Mouse (Mus musculus) spleen, adult 18-20 months (tissue): Measurements from ENCODE around the gene Capn8.
"Not testable (repeated sequence)": the region's sequence is repeated elsewhere in the genome, so short reads cannot be mapped to it uniquely, and the experiment has no call there.

Source experiments
- DNase-seq, 2 experiments: peaks; one replicate each; pipeline ENCODE4 v3.0.0; 2022; ENCODE audit warnings: mixed read lengths in 2 of 2

Gene Capn8

DNA sequence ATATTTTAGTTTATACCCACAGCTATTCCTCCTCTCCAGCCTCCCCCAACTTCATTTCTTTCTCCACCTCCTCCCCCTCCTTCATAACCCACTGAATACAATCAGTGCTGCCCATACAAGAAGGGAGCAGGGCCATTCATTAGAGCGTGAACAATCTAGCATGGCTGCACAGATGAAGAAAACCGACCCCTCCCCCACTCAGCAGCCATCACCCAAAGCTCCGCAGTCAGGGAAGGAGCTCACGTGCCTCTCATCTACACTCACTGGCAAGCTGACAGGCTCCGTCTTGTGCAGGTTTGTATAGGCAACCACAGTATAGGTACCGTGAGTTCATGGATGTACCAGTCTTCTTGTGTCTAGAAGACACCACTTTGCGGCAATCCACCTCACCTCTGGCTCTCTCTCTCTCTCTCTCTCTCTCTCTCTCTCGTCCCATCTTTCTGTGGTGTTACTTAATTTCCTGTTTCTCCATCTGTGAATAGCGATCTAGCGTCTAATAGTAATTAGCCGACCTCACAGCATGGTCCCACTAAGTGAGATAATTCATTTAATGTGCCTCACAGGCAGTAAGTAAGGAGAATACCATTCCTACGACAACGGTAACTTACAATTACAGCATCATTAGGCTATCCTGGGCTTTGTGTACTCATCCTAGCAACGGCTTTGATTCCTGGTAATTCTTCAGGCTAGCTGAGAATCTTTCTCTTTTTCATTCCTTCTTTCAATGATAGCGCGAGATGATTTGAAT lies 53.6 kb downstream of the Capn8 start:
- no peak for DNase-seq

- no peak for DNase-seq
These were observed 55.7 kb downstream of the Capn8 start for GRCm38 (mm10) chr1:182620470-182620869.

DNA sequence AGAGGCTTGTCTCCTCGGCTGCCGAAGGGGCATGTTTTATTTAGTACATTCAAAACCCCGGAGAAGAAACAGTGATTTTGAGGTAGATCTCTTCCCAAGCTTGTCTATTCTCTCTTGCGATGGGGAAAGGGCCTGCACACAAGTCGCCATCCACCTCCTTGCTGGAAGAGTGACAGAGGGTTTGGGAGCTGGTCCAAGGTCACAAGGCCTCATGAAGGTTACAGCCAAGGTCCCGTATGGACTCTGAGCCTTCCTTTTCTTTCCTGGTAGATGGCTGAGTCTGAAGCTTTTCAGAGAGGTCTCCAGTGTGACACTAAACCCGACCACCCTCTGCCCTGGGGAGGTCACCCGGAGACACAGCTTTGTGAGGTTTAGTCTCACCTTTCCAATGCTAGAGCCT lies 56.4 kb downstream of the Capn8 start:
- no peak for DNase-seq

DNA sequence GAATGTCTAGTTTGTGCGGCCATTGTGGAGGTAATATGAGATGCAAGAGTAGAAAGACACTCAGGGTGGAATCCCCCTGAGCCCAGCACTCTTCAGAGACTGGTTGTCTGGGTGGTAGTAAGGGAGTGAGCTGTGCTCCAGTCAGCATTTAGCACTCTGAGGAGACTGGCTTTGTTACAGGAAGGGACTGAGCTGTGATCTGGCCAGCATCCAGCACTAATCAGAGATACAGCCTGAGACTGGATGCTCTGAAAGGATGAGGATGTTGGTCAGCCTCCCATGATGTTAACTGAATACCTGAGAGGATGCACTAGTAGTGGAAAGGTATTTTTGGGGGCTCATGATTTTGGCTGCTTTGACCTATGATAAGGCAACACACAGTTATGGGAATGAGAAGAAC lies 61.4 kb downstream of the Capn8 start:
- DNase-seq: no peak

GRCm38 (mm10) chr1:182629228-182629627 lies 64.4 kb downstream of the Capn8 start:
- no peak for DNase-seq

DNA sequence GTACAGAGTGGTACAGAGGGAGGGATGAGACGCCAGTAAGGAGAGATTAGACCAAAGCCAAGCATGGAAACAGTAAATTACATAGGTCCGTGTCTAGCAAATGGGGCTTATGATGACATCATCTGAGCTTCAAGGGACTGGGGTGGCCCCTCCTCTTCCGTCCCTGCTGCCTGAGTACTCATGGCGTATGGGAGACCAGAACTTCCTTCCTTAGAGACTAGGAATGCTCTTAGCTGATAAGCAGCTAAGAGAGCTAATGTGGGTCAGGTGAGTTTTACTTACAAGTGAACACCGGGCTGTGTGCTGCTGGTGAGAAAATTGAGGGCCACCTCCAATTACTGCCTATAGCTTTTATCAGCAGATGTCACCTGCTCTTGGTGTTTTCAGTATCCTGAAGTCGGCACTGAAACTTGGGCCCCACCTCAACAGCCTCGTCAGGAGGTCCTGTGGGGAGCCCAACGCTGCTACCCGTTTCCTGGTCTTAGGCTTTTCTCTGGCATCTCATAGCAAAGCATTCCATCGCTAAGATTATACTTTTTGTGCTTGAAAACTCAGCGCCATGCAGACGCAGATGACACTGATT lies 69.0 kb downstream of the Capn8 start:
- DNase-seq: no peak

- DNase-seq: no peak
These were observed 74.2 kb downstream of the Capn8 start for GRCm38 (mm10) chr1:182639016-182639415.

- DNase-seq: no peak
These were observed 74.6 kb downstream of the Capn8 start for GRCm38 (mm10) chr1:182639456-182639855.

- no peak for DNase-seq
These were observed 75.3 kb downstream of the Capn8 start for GRCm38 (mm10) chr1:182640094-182640493.

- DNase-seq: no peak
These were observed 78.0 kb downstream of the Capn8 start for GRCm38 (mm10) chr1:182642779-182643178.

DNA sequence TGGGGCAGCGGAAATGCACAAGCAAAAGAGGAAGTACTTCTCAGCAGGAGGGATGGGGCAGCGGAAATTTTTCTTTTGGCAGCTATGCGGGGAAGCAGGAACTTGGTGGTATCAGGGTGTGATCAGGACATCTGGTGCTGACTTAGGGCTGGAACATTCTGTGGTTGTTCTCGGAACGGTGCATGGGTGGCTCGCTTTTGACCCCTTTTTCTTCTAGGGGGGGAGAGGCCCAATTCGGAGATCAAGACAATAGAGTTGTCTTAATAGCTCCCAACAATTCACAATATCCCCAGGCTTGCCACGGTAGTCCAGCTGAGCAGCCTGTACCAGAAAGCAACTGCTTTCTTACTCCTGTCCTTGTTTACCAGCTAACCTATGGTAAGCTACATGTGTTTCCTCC lies 79.6 kb downstream of the Capn8 start:
- not testable (repeated sequence) for DNase-seq

GRCm38 (mm10) chr1:182645211-182645668 lies 80.4 kb downstream of the Capn8 start:
- DNase-seq: no peak

- no peak for DNase-seq
These were observed 82.0 kb downstream of the Capn8 start for GRCm38 (mm10) chr1:182646796-182647195.

DNA sequence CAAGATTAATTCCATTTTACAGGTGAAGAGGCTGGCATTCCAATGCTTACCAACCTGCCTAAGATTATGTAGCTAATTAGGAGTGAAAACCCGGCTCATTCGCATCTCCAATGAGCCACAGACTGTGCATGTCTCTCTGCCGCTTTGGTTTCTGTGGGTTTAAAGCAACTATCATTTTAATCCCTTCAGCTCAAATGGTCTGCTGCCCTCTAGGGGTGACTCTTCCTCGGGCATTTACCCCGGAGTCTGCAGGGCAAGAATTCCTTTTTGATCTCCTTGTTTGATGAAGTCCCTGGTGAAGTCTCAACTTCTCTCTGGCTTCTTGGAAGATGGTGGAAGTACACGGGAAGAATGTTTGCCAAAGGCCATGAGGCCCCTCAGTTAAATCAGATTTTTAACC lies 93.0 kb downstream of the Capn8 start:
- DNase-seq: peak in 1 of 2 experiments; percentile 62

DNA sequence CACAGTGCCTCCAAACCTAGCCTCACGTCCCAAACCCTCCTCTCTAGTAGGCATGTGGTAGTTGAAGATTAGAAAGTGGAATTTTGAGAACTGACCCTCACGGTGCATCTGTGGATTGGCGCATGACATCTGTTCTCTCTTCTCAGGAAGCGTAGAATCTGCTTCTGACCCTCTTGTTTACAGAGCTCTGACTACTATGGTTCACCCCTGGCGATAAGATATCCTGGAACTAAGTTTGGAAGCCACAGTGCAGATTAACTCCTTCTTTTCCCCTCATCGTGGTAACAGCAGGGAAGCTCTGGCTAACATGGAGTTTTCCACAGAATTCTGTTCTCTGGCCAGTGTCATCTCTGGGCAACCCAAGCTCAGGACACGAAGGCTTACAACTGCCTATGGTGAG lies 95.6 kb downstream of the Capn8 start:
- DNase-seq: no peak

DNA sequence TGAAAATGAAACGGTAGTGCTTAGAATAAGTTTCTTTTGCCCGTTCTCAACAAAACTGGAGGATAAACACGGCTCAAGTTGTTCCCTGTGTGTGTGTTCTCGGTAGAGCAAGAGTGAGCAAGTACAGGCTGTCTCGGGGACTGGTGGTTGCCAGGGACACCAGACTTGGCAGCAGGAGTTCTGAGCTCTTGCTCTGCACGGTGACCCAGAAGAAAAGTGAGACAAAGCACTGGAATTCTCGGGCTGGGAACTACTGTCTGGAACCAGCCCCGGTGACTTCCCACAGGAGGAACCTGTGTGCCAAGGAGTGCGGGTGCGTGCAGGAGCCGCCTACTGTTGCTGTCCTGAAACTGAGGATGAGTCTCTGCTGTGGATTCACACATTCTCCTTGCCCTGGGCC lies 98.9 kb downstream of the Capn8 start:
- no peak for DNase-seq

DNA sequence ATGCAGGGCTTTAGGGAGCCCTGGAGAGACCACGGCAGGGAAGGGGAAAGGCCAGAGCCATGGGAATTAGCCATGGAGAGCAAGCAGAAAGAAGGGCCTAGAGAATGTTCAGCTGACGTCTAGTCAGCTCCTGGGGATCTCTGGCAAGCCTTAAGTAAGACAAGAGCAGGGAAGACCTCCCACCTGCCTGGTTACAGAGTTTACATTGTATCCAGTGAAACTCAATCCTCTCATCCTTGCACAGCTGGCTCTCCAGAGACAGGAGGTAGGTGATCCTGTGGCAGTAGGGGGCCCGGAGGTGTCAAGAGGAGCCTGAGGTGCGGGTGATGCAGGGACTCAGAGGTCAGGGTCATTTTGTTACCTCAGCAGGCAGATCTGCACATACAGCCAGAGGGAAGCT lies 100.0 kb downstream of the Capn8 start:
- DNase-seq: no peak

- no peak for DNase-seq
These were observed 102.5 kb downstream of the Capn8 start for GRCm38 (mm10) chr1:182667281-182667680.

DNA sequence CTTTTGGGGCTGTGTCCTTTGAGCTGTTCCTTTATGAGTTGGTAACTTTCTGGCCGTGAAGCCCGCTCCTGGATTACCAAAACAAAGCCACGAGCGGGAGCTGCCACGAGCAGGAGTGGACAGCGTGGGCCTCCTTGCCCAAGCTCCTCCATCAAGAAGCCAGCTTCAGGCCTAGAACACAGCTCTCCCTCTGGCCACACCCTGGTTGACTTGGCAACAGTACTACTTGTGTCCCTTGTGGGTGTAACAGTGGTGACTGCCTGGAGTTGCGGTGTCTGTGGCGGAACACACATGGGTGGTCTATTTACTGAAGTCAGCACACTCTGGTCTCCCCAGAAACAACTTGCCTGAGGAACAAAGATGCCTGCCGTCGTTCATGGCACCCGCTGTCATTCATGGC lies 104.9 kb downstream of the Capn8 start:
- no peak for DNase-seq

GRCm38 (mm10) chr1:182670563-182671342 lies 105.9 kb downstream of the Capn8 start:
- DNase-seq: no peak

GRCm38 (mm10) chr1:182671343-182671624 lies 106.5 kb downstream of the Capn8 start:
- no peak for DNase-seq

GRCm38 (mm10) chr1:182675346-182675745 lies 110.5 kb downstream of the Capn8 start:
- DNase-seq: no peak

DNA sequence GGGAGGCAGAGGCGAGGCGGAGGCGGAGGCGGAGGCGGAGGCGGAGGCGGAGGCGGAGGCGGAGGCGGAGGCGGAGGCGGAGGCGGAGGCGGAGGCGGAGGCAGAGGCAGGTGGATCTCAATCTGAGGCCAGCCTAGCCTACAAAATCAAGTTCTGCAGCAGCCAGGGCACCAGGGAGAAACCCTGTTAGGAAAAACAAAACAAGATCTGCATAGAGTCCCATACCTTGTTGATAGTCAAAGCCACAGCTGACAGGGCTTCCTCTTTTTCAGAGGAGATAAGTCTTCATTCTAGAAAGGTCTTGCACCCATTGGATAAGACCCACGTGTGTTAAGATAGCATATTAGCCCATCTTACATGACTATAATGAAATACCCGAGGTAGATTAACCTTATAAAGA lies 113.3 kb downstream of the Capn8 start:
- no peak for DNase-seq

DNA sequence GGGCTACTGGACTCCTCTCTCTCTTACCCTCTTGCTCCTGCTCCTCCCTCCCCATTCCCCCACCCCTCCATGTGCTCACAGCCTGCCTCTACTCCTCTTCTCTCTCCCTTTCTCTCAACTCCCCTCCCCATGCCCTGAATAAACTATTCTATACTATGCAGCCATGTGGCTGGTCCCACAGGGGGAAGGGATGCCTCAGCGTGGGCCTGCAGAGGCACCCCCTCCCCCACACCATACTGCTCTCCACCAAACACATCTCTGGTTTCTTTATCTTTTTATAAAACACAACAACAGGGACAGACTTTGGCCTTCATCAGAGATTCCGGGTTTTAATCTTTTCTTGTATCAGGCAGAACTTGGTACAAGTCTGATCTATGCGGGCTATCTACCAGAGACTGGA lies 114.4 kb downstream of the Capn8 start:
- no peak for DNase-seq
